Mouse (Mus musculus): ENCODE measurements around the gene Timm9. TPM values are rescaled to one million over a fixed set of nuclear protein-coding genes. Genes with fewer than 3 reads are reported as not detected.
A peak's percentile ranks its signal among the peaks of the same experiment; 100 is the strongest.

Timm9 gene
- total RNA-seq (2021): 10 to 100 TPM; 25.5 to 32.6 TPM
- long read RNA-seq, experiment 1, transcript Timm9-207 (5 exons, 718 nt): major isoform, 16 of 30 reads
- long read RNA-seq, experiment 1, partial matches to known transcripts: 2 of 30 reads
- long read RNA-seq, experiment 1, other reads (novel, unspliced or antisense): 7 of 30 reads
- long read RNA-seq, experiment 2, transcript Timm9-207 (5 exons, 718 nt): major isoform, 13 of 26 reads
- long read RNA-seq, experiment 2, partial matches to known transcripts: 2 of 26 reads
- long read RNA-seq, experiment 2, other reads (novel, unspliced or antisense): 4 of 26 reads

DNA sequence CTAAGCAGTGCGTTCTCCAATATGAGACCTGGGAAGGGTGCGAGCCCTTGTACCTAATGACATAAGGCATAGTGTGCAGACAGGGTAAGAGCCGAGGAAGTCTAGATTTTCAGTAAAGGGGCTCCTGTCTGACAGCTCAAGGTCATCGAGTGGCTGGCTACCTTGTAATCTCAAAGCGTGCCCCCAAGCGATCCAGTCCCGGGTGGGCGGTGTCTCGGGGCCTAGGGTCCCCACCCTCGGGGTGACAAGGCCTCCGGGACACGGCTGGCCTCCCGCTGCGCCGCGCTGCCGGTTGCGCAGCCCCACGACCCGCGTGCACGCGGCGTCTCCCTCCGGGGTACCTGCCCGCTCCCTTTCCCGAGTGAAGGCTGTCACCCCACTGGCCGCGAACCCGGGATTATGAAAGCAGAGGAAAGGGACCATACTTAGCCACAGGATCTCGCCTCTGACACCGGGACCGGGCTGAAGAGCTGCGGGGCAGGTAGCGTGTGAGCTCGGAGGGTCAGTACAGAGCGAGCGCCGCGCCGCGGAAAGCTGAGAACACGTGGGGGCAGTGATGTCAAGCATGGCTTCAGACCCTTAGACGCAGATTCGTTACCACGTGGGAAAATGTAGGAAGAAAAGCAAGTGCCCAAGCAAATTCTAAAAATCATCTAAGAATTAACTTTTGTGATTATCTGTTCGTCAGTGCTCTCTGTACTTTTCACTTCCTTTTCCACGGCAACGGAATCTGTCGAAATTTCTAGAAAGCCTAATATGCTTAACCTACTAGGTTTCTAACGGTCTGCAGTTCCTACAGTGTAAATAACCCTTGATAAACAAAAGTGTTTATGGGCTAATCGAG is at the start of gene Timm9, which contains the start of gene 2700049A03Rik:
Timm9 (minus strand) TSS at position 555 of the 844 bp plus-strand sequence.
2700049A03Rik (plus strand) TSS at position 719 of the 844 bp plus-strand sequence.
- peak; percentile 64 for DNase-seq

GRCm38 (mm10) chr12:71184396-71184795 is 47.9 kb upstream of the Timm9 start:
- DNase-seq: no peak

GRCm38 (mm10) chr12:71183736-71184135 is 47.3 kb upstream of the Timm9 start:
- no peak for DNase-seq

- no peak for DNase-seq
Measured at GRCm38 (mm10) chr12:71169911-71170310, 33.4 kb upstream of the Timm9 start.

- DNase-seq: no peak
Measured at GRCm38 (mm10) chr12:71164410-71164809, 27.9 kb upstream of the Timm9 start.

- DNase-seq: no peak
Measured at GRCm38 (mm10) chr12:71157974-71158373, 21.5 kb upstream of the Timm9 start.

- DNase-seq: no peak
Measured at GRCm38 (mm10) chr12:71154979-71155378, 18.5 kb upstream of the Timm9 start.

GRCm38 (mm10) chr12:71150167-71150566 is 13.7 kb upstream of the Timm9 start:
- DNase-seq: no peak

- no peak for DNase-seq
Measured at GRCm38 (mm10) chr12:71149456-71149855, 13.0 kb upstream of the Timm9 start.

- DNase-seq: no peak
Measured at GRCm38 (mm10) chr12:71148801-71149200, 12.3 kb upstream of the Timm9 start.

DNA sequence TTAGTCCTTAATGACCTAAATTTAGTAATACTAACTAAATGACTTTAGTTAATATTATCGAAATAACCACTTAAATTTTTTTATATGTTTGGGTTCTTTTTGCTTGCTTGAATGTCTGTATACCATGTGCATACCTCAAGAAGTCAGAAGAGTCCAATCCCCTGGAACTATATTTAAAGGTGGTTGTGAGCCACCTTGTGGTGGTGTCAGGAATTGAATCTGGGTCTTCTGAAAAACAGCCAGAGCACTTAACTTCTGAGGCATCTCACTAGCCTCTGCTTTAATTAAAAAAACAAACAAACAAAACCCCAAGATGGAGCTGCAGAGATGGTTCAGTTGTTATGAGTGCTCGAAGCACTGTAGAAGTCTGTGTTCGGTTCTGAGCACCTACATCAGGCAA is 11.2 kb upstream of the Timm9 start:
- DNase-seq: no peak

- DNase-seq: no peak
Measured at GRCm38 (mm10) chr12:71141189-71141588, 4.7 kb upstream of the Timm9 start.

- DNase-seq: no peak
Measured at GRCm38 (mm10) chr12:71139258-71139828, 2.9 kb upstream of the Timm9 start.

GRCm38 (mm10) chr12:71137686-71138085 is 1.2 kb upstream of the Timm9 start:
- no peak for DNase-seq

DNA sequence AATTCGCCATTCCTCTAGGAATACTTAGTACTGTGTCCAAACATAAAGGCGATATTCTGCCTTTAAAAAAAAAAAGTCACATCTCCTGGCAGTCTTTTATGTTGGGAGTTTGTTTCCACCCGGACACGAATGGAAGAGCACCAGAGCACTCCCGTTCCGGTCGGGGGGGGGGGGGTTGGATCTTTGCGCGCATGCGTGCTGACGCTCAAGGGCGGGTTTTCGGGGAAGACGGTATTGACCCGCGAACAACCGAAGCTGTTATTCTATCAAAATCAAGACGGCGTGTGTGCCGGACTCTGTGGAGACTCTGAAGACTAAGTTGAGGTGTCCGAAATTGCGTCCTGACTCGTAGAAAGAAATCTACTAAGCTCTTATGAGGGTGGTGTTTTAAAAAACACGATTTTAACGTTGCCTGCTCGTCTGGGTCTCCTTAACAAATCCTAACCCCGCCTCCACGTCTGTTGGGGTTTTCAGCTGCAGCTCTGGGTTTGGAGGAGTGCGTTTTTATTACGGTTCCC is 549 bp upstream of the Timm9 start:
- DNase-seq: peak; percentile 67

- no peak for DNase-seq
Measured at GRCm38 (mm10) chr12:71135581-71135980, 903 bp downstream of the Timm9 start.

GRCm38 (mm10) chr12:71123286-71123685 is 13.2 kb downstream of the Timm9 start:
- DNase-seq: no peak

- DNase-seq: no peak
Measured at GRCm38 (mm10) chr12:71122731-71123130, 13.8 kb downstream of the Timm9 start.

- DNase-seq: no peak
Measured at GRCm38 (mm10) chr12:71116411-71116810, 20.1 kb downstream of the Timm9 start.

DNA sequence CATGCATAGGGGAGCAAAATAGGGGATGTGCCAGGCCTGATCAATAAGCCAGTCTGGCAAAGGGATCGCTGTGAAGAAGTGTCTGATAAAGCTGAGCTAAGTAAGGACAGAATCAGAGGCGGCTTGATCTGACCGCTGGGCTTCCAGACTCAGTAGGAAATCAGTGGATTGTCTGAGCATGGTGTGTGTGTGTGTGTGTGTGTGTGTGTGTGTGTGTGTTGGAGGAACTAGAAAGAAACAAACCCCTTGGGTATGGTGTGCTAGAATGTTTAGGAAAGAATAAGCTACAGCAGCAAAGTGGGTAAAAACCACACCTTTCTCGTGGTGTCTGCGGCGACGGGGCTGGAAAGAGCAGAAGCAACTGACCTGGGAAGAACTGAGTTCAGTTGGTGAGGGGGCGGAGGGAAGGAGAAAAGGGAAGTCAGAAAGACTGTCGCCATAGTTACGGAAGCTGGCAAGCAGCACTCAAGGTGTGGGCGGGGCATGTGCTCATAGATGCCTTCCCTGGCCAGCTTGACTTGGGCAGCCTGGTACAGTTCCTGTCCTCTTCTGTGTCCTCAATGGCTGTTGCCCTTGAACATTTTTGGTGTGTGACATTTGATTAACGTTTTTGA is 22.7 kb downstream of the Timm9 start:
- no peak for DNase-seq

DNA sequence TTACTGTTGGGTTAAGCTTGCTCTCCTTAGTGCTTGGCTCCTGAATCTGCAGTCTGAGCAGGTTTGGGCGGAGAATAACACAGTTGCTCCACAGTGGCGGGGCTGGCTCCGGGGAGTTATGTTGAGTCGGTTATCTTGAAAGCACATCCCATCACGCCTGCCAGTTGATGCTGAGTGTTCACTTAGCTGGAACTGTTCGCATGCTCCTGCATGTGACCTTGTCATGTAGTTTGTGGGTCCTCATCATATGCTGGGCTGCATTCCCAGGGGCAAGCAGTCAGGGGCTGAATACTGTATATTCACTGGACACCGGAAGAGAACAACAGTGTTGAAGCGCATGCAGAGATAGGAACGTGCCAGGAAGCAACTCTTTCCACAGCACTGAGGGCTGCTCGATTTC is 23.4 kb downstream of the Timm9 start:
- DNase-seq: no peak

- DNase-seq: no peak
Measured at GRCm38 (mm10) chr12:71111331-71111730, 25.2 kb downstream of the Timm9 start, which contains the start of gene Tomm20l. Tomm20l (plus strand) TSS chr12:71111428.

All from gastrocnemius, postnatal 25 days (tissue).